In genomic region chr2:26611054-26611453, GRCm38 (mm10) we compare ENCODE assay signal across 29 mouse cellular contexts. TPM values are rescaled to one million over a fixed set of nuclear protein-coding genes. Genes with fewer than 3 reads are reported as not detected.
DNase-seq lines count a peak whose midpoint lies in the region; ATAC-seq lines count a peak whose summit lies in the region.
"Had no signal": no experiment of that assay in that cellular context is flagged by ENCODE, and none has a peak within 500 bp of the region (broad histone marks: within the 10 kb centered on the region; RNA-seq: fewer than 3 reads in every experiment).

No protein-coding gene starts in this region.

- peaks cover 13% of the 10 kb centered on the region; the same call in 1 of the 2 replicates for H3K4me1 ChIP-seq in liver, embryonic 12.5 days
- H3K4me1 ChIP-seq in liver, embryonic 11.5 days (replicated peaks; ENCODE audit: control insufficient read depth, insufficient read depth, low read length) = peaks cover 2% of the 10 kb centered on the region; the same call in 1 of the 2 replicates
- peaks cover 17% of the 10 kb centered on the region for H3K4me1 ChIP-seq in intestine, embryonic 14.5 days (replicated peaks; ENCODE audit: control insufficient read depth, insufficient read depth, low read length)
- no peaks in the 10 kb centered on the region; the same call in 1 of the 2 replicates for H3K4me1 ChIP-seq in liver, embryonic 16.5 days (ENCODE audit: control insufficient read depth, low read depth, low read length)

- intact Hi-C loops in left cerebral cortex, postnatal 10 days (cut with DNase I) = no loop called here

- H3K9me3 ChIP-seq in liver, embryonic 12.5 days (replicated peaks) = no peaks in the 10 kb centered on the region
- no peaks in the 10 kb centered on the region for H3K9me3 ChIP-seq in liver, embryonic 11.5 days (ENCODE audit: control insufficient read depth, low read length)
- no peaks in the 10 kb centered on the region for H3K9me3 ChIP-seq in intestine, embryonic 14.5 days (ENCODE audit: control insufficient read depth, low read length)
- H3K9me3 ChIP-seq in liver, embryonic 16.5 days (replicated peaks; ENCODE audit: control insufficient read depth, low read length) = no peaks in the 10 kb centered on the region
- H3K9me3 ChIP-seq: hindbrain, embryonic 13.5 days; neural tube, embryonic 15.5 days had no signal

- 0 out of 2 replicates have a peak, but pooled peaks have one; percentile 13 for ATAC-seq in liver, embryonic 12.5 days
- no peak for ATAC-seq in liver, embryonic 11.5 days (replicated peaks; ENCODE audit: low FRiP score)
- 0 out of 2 replicates have a peak, but pooled peaks have one; percentile 48 for ATAC-seq in intestine, embryonic 14.5 days (replicated peaks; ENCODE audit: low FRiP score, low TSS enrichment, low read depth)
- peak; percentile 59 for ATAC-seq in liver, embryonic 16.5 days (ENCODE audit: low read depth)
- ATAC-seq: forebrain, embryonic 16.5 days; inflammation-experienced regulatory T-cells, adult 6 months; midbrain, embryonic 16.5 days had no signal

- no peaks in the 10 kb centered on the region for H3K36me3 ChIP-seq in liver, embryonic 12.5 days
- H3K36me3 ChIP-seq in liver, embryonic 11.5 days (ENCODE audit: control insufficient read depth, insufficient read depth, low read length) = no peaks in the 10 kb centered on the region
- no peaks in the 10 kb centered on the region for H3K36me3 ChIP-seq in intestine, embryonic 14.5 days (ENCODE audit: control insufficient read depth, insufficient read depth, low read length)
- no peaks in the 10 kb centered on the region for H3K36me3 ChIP-seq in liver, embryonic 16.5 days (ENCODE audit: control insufficient read depth, insufficient read depth)
- H3K36me3 ChIP-seq: hindbrain, embryonic 13.5 days; neural tube, embryonic 15.5 days had no signal

- H3K27me3 ChIP-seq in liver, embryonic 12.5 days (replicated peaks) = peaks cover 16% of the 10 kb centered on the region
- 0 out of 2 replicates have a peak, but pooled peaks cover 3% of the 10 kb centered on the region for H3K27me3 ChIP-seq in liver, embryonic 11.5 days (replicated peaks; ENCODE audit: control insufficient read depth, insufficient read depth, low read length)
- H3K27me3 ChIP-seq in intestine, embryonic 14.5 days (replicated peaks; ENCODE audit: control insufficient read depth, insufficient read depth, low read length) = no peaks in the 10 kb centered on the region
- H3K27me3 ChIP-seq in liver, embryonic 16.5 days (ENCODE audit: control insufficient read depth, insufficient read depth, low read depth, low read length) = no peaks in the 10 kb centered on the region

- DNase-seq in liver, embryonic 11.5 days (ENCODE audit: low spot score) = no peak
- no peak for DNase-seq in intestine, embryonic 14.5 days (ENCODE audit: low spot score)
- no peak for DNase-seq in right cerebral cortex, postnatal 36 days (ENCODE audit: low spot score in 2 of 2)
- no peak for DNase-seq in right cerebral cortex, postnatal 14 days
- DNase-seq in left cerebral cortex, postnatal 10 days (ENCODE audit: extremely low spot score in 1 of 2, low spot score in 2 of 2) = no peak
- DNase-seq: adrenal gland, postnatal 14 days; cerebellum, adult 11-12 months; cerebellum, postnatal 14 days; embryo, embryonic 11 days; heart, postnatal 14 days; lung, adult 2 months; lung, postnatal 36 days; right cerebral cortex, postnatal 25 days; thymus, postnatal 36 days had no signal

- no peak overlapping the region for H3K27ac ChIP-seq in liver, embryonic 12.5 days
- H3K27ac ChIP-seq in liver, embryonic 11.5 days (ENCODE audit: low read depth, low read length) = no peak overlapping the region
- no peak overlapping the region for H3K27ac ChIP-seq in intestine, embryonic 14.5 days (ENCODE audit: low read depth)
- no peak overlapping the region for H3K27ac ChIP-seq in liver, embryonic 16.5 days (ENCODE audit: low read length)
- H3K27ac ChIP-seq: hindbrain, embryonic 13.5 days; layer of hippocampus, adult 2 months; neural tube, embryonic 15.5 days had no signal

- H3K4me2 ChIP-seq in liver, embryonic 12.5 days = no peak overlapping the region
- H3K4me2 ChIP-seq in liver, embryonic 11.5 days = no peak overlapping the region
- H3K4me2 ChIP-seq in intestine, embryonic 14.5 days (ENCODE audit: low read length) = no peak overlapping the region
- H3K4me2 ChIP-seq in liver, embryonic 16.5 days (ENCODE audit: low read depth, low read length) = no peak overlapping the region
- H3K4me2 ChIP-seq: heart, embryonic 11.5 days; hindbrain, embryonic 13.5 days; neural tube, embryonic 15.5 days had no signal

- no peak overlapping the region for H3K4me3 ChIP-seq in liver, embryonic 12.5 days
- H3K4me3 ChIP-seq in liver, embryonic 11.5 days (ENCODE audit: low read depth, low read length) = no peak overlapping the region
- H3K4me3 ChIP-seq in intestine, embryonic 14.5 days (ENCODE audit: low read depth, low read length) = no peak overlapping the region
- no peak overlapping the region for H3K4me3 ChIP-seq in liver, embryonic 16.5 days (ENCODE audit: low read depth, low read length)
- H3K4me3 ChIP-seq: hindbrain, embryonic 13.5 days; layer of hippocampus, adult 2 months; neural tube, embryonic 15.5 days had no signal

- no peak overlapping the region for H3K9ac ChIP-seq in liver, embryonic 12.5 days
- no peak overlapping the region for H3K9ac ChIP-seq in liver, embryonic 11.5 days (ENCODE audit: low read depth, low read length)
- H3K9ac ChIP-seq in intestine, embryonic 14.5 days (ENCODE audit: low read length) = no peak overlapping the region
- no peak overlapping the region for H3K9ac ChIP-seq in liver, embryonic 16.5 days (ENCODE audit: low read depth, low read length)
- H3K9ac ChIP-seq: hindbrain, embryonic 13.5 days; neural tube, embryonic 15.5 days had no signal

RNA-seq across cellular contexts. Expression of gene Agpat2, which starts 6.8 kb away (rescaled TPM):
- polyA plus RNA-seq in liver, embryonic 12.5 days (2016; fragmentation: Nextera tagmentation; extraction: Ambion mirVana) = 26.7 and 28.7 TPM in 2 replicates
- polyA plus RNA-seq in liver, embryonic 11.5 days (2014; fragmentation: Nextera tagmentation; extraction: Ambion mirVana) = 36.1 and 40.1 TPM in 2 replicates
- 47.5 and 53.8 TPM in 2 replicates for polyA plus RNA-seq in intestine, embryonic 14.5 days (2014; fragmentation: Nextera tagmentation; extraction: Ambion mirVana)
- polyA plus RNA-seq in liver, embryonic 16.5 days (2015; fragmentation: Nextera tagmentation; extraction: Ambion mirVana) = 58.3 and 65.7 TPM in 2 replicates
- 1 to 10 TPM; 1.6 to 2.2 TPM for total RNA-seq in left cerebral cortex, postnatal 10 days (2021)

RNA-seq across cellular contexts. Expression of gene Fam69b, which starts 17.2 kb away (rescaled TPM):
- 4.6 and 5.5 TPM in 2 replicates for polyA plus RNA-seq in liver, embryonic 12.5 days (2016; fragmentation: Nextera tagmentation; extraction: Ambion mirVana)
- 10.5 and 11.1 TPM in 2 replicates for polyA plus RNA-seq in liver, embryonic 11.5 days (2014; fragmentation: Nextera tagmentation; extraction: Ambion mirVana)
- 39.7 and 41.3 TPM in 2 replicates for polyA plus RNA-seq in intestine, embryonic 14.5 days (2014; fragmentation: Nextera tagmentation; extraction: Ambion mirVana)
- polyA plus RNA-seq in liver, embryonic 16.5 days (2015; fragmentation: Nextera tagmentation; extraction: Ambion mirVana) = 0.61 and 1.3 TPM in 2 replicates
- 10 to 100 TPM; 88.2 to 90.8 TPM for total RNA-seq in left cerebral cortex, postnatal 10 days (2021)

RNA-seq across cellular contexts. Expression of gene Gm20532, which starts 24.6 kb away (rescaled TPM):
- not detected in 2 replicates for polyA plus RNA-seq in liver, embryonic 12.5 days (2016; fragmentation: Nextera tagmentation; extraction: Ambion mirVana)
- not detected in 2 replicates for polyA plus RNA-seq in liver, embryonic 11.5 days (2014; fragmentation: Nextera tagmentation; extraction: Ambion mirVana)
- polyA plus RNA-seq in intestine, embryonic 14.5 days (2014; fragmentation: Nextera tagmentation; extraction: Ambion mirVana) = not detected in 2 replicates
- polyA plus RNA-seq in liver, embryonic 16.5 days (2015; fragmentation: Nextera tagmentation; extraction: Ambion mirVana) = not detected in 2 replicates
- not detected for total RNA-seq in left cerebral cortex, postnatal 10 days (2021)
- total RNA-seq: adrenal gland, postnatal 14 days; CH12.LX; gastrocnemius, postnatal 4 days; heart, postnatal 14 days; layer of hippocampus, adult 2 months had no signal
- polyA plus RNA-seq: brain, embryonic 14.5 days; embryonic facial prominence, embryonic 14.5 days; forebrain, embryonic 16.5 days; heart, embryonic 11.5 days; hindbrain, embryonic 13.5 days; inflammation-experienced regulatory T-cells, adult 6 months; kidney, embryonic 16.5 days; limb, embryonic 11.5 days; lung, adult 2 months; midbrain, embryonic 16.5 days; neural tube, embryonic 15.5 days had no signal

RNA-seq across cellular contexts. Expression of gene Egfl7, which starts 31.2 kb away (rescaled TPM):
- polyA plus RNA-seq in liver, embryonic 12.5 days (2016; fragmentation: Nextera tagmentation; extraction: Ambion mirVana) = 106 and 120 TPM in 2 replicates
- 161 and 181 TPM in 2 replicates for polyA plus RNA-seq in liver, embryonic 11.5 days (2014; fragmentation: Nextera tagmentation; extraction: Ambion mirVana)
- polyA plus RNA-seq in intestine, embryonic 14.5 days (2014; fragmentation: Nextera tagmentation; extraction: Ambion mirVana) = 129 and 135 TPM in 2 replicates
- polyA plus RNA-seq in liver, embryonic 16.5 days (2015; fragmentation: Nextera tagmentation; extraction: Ambion mirVana) = 50.9 and 54.3 TPM in 2 replicates
- total RNA-seq in left cerebral cortex, postnatal 10 days (2021) = 10 to 100 TPM; 73.5 to 83.0 TPM
